Comparison of ENCODE assay signal across 7 mouse cellular contexts in the genomic region with DNA sequence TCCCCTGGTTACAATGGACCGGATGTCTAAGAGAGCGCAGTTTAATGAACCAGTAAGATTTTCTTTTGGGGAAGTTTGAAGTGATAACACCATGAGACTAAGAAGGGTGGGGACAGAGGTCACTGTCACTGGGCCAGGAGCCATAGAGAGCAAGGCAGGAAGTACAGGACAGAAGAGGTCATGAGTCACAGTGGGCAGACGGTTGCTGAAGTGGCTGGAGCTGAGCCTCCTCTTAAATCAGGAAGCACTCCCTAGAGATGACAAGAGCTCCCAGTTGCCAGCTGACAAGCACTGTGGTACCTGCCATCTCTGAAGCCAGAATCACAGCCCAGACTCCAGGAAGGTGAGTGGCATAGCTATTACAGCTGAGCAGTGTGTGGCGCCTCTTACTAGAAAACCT.
DNase-seq lines count a peak whose midpoint lies in the region; ATAC-seq and TF ChIP-seq lines count a peak whose summit lies in the region.

No protein-coding gene starts in this region.

- no peaks in the 10 kb centered on the region for H3K27me3 ChIP-seq in MEL (ENCODE audit: control insufficient read depth in 1 of 2, insufficient read depth in 2 of 2, low read length in 2 of 2)
- H3K27me3 ChIP-seq in heart, embryonic 16.5 days (ENCODE audit: control insufficient read depth, insufficient read depth, low read length) = no peaks in the 10 kb centered on the region
- no peaks in the 10 kb centered on the region for H3K27me3 ChIP-seq in lung, embryonic 16.5 days (ENCODE audit: control insufficient read depth, insufficient read depth, low read depth, low read length)

- peak; percentile 72 for ATAC-seq in heart, embryonic 16.5 days (replicated peaks; ENCODE audit: extremely low read depth, insufficient read depth, low FRiP score)
- ATAC-seq in lung, embryonic 16.5 days (ENCODE audit: low read depth) = peak; percentile 34; the same call in 1 of the 2 replicates

- no peak for TF ChIP-seq CTCF in MEL (IDR thresholded peaks at IDR 0.05 in 2 of 3, conservative IDR thresholded peaks at IDR 0.05 in 1 of 3; ENCODE audit: control insufficient read depth in 1 of 3, insufficient read depth in 1 of 3, low read depth in 2 of 3, low read length in 3 of 3, poor library complexity in 1 of 3, severe bottlenecking in 1 of 3)
- no peak for TF ChIP-seq CTCF in layer of hippocampus, adult 2 months (conservative IDR thresholded peaks at IDR 0.05)

- H3K27ac ChIP-seq in MEL (ENCODE audit: control insufficient read depth, low read depth, low read length) = no peak overlapping the region
- peak overlapping the region; percentile 66 for H3K27ac ChIP-seq in heart, embryonic 16.5 days (ENCODE audit: low read length)
- no peak overlapping the region for H3K27ac ChIP-seq in lung, embryonic 16.5 days (ENCODE audit: low read length)
- no peak overlapping the region for H3K27ac ChIP-seq in layer of hippocampus, adult 2 months

- H3K4me3 ChIP-seq in MEL (ENCODE audit: control insufficient read depth in 1 of 2, insufficient read depth in 1 of 2, low read depth in 2 of 2, low read length in 2 of 2) = no peak overlapping the region
- H3K4me3 ChIP-seq in heart, embryonic 16.5 days (ENCODE audit: low read length) = no peak overlapping the region
- H3K4me3 ChIP-seq in lung, embryonic 16.5 days (ENCODE audit: low read length) = no peak overlapping the region
- H3K4me3 ChIP-seq in layer of hippocampus, adult 2 months = no peak overlapping the region

- 49% methylated on average over 4 of the region's 4 CpGs for WGBS in heart, embryonic 16.5 days
- 66% methylated on average over 4 of the region's 4 CpGs for WGBS in lung, embryonic 16.5 days

- no peaks in the 10 kb centered on the region for H3K79me2 ChIP-seq in MEL (ENCODE audit: control insufficient read depth, insufficient read depth, low read length, poor library complexity)

- intact Hi-C loops in left cerebral cortex, postnatal 36 days (cut with DNase I) = no loop called here

- TF ChIP-seq POLR2A in MEL (IDR thresholded peaks at IDR 0.05; ENCODE audit: control insufficient read depth in 1 of 2, insufficient read depth in 1 of 2, low read depth in 1 of 2, low read length in 2 of 2, poor library complexity in 1 of 2) = no peak

- H3K9ac ChIP-seq in MEL (ENCODE audit: control insufficient read depth, low read depth, low read length, poor library complexity, severe bottlenecking) = no peak overlapping the region
- H3K9ac ChIP-seq in heart, embryonic 16.5 days (ENCODE audit: low read length) = no peak overlapping the region
- H3K9ac ChIP-seq in lung, embryonic 16.5 days (ENCODE audit: low read length) = no peak overlapping the region

- H3K9me3 ChIP-seq in MEL (replicated peaks; ENCODE audit: insufficient read depth, low read length) = no peaks in the 10 kb centered on the region
- H3K9me3 ChIP-seq in heart, embryonic 16.5 days (replicated peaks; ENCODE audit: control insufficient read depth, low read length) = no peaks in the 10 kb centered on the region
- no peaks in the 10 kb centered on the region for H3K9me3 ChIP-seq in lung, embryonic 16.5 days (ENCODE audit: control insufficient read depth, low read length)

- TF ChIP-seq RAD21 in MEL (IDR thresholded peaks at IDR 0.05; ENCODE audit: low read depth, low read length) = no peak

- H3K4me1 ChIP-seq in MEL (ENCODE audit: control insufficient read depth in 1 of 2, insufficient read depth in 2 of 2, low read length in 2 of 2) = peaks cover 0 to 9% of the 10 kb centered on the region in 2 experiments; a peak in 2 of 4 replicates
- H3K4me1 ChIP-seq in heart, embryonic 16.5 days (ENCODE audit: control insufficient read depth, insufficient read depth, low read length) = peaks cover 24% of the 10 kb centered on the region
- H3K4me1 ChIP-seq in lung, embryonic 16.5 days (replicated peaks; ENCODE audit: control insufficient read depth, insufficient read depth, low read length) = peaks cover 11% of the 10 kb centered on the region

- H3K4me2 ChIP-seq in heart, embryonic 16.5 days (ENCODE audit: low read depth, low read length) = no peak overlapping the region
- H3K4me2 ChIP-seq in lung, embryonic 16.5 days (ENCODE audit: low read depth, low read length) = no peak overlapping the region

- DNase-seq in MEL (ENCODE audit: low read depth, low spot score) = peak; percentile 38
- DNase-seq in adrenal gland, postnatal 14 days = peak; percentile 71
- DNase-seq in layer of hippocampus, adult 2 months (ENCODE audit: low spot score in 2 of 2) = no peak
- DNase-seq in left cerebral cortex, postnatal 36 days (ENCODE audit: low spot score in 2 of 2) = no peak
- DNase-seq in layer of hippocampus, adult 18-20 months (ENCODE audit: low spot score in 2 of 2) = no peak

- TF ChIP-seq EP300 in MEL (IDR thresholded peaks at IDR 0.05; ENCODE audit: low read depth in 1 of 2, low read length in 2 of 2) = no peak

- peaks cover 0 to 2% of the 10 kb centered on the region in 2 experiments; a peak in 1 of 4 replicates for H3K36me3 ChIP-seq in MEL (ENCODE audit: control insufficient read depth in 1 of 2, insufficient read depth in 2 of 2, low read length in 2 of 2)
- H3K36me3 ChIP-seq in heart, embryonic 16.5 days (ENCODE audit: control insufficient read depth, insufficient read depth) = no peaks in the 10 kb centered on the region
- no peaks in the 10 kb centered on the region for H3K36me3 ChIP-seq in lung, embryonic 16.5 days (ENCODE audit: control insufficient read depth, insufficient read depth, low read length)

TF ChIP-seq in MEL, 35 proteins besides CTCF, POLR2A, EP300 and RAD21:
- TF ChIP-seq GABPA (IDR thresholded peaks at IDR 0.05; ENCODE audit: low read depth, low read length) = no peak
- no peak for TF ChIP-seq TAL1 (IDR thresholded peaks at IDR 0.05; ENCODE audit: low read length)
- TF ChIP-seq UBTF (IDR thresholded peaks at IDR 0.05; ENCODE audit: borderline replicate concordance, insufficient read depth, low read depth, low read length) = no peak
- TF ChIP-seq MYB (IDR thresholded peaks at IDR 0.05; ENCODE audit: low read depth, low read length) = no peak
- no peak for TF ChIP-seq SIN3A (IDR thresholded peaks at IDR 0.05; ENCODE audit: low read length)
- TF ChIP-seq CHD1 (IDR thresholded peaks at IDR 0.05; ENCODE audit: low read depth, low read length) = no peak
- TF ChIP-seq ZNF384 (IDR thresholded peaks at IDR 0.05; ENCODE audit: low read depth, low read length) = no peak
- no peak for TF ChIP-seq NRF1 (IDR thresholded peaks at IDR 0.05; ENCODE audit: insufficient read depth, low read depth, low read length, poor library complexity, severe bottlenecking)
- no peak for TF ChIP-seq JUND (IDR thresholded peaks at IDR 0.05; ENCODE audit: low read depth, low read length)
- no peak for TF ChIP-seq TCF12 (IDR thresholded peaks at IDR 0.05; ENCODE audit: low read depth, low read length)
- no peak for TF ChIP-seq HCFC1 (IDR thresholded peaks at IDR 0.05; ENCODE audit: low read depth, low read length)
- no peak for TF ChIP-seq NELFE (IDR thresholded peaks at IDR 0.05; ENCODE audit: low read depth, low read length)
TF ChIP-seq in MEL: peak in this region for 0.

Comparison
In these comparisons a context has a peak if more than half of its experiments do, and no peak if none do; other contexts are left out.
1. DNase-seq: peak in MEL (single experiment) and adrenal gland, postnatal 14 days (single experiment); none in layer of hippocampus, adult 2 months (0 of 2), left cerebral cortex, postnatal 36 days (0 of 2) and layer of hippocampus, adult 18-20 months (0 of 2).